Mouse (Mus musculus): ENCODE measurements around the gene Sccpdh. TPM values are rescaled to one million over a fixed set of nuclear protein-coding genes. Genes with fewer than 3 reads are reported as not detected.

Gene Sccpdh
- polyA plus RNA-seq, 1 experiment, result 15.1 TPM

DNA sequence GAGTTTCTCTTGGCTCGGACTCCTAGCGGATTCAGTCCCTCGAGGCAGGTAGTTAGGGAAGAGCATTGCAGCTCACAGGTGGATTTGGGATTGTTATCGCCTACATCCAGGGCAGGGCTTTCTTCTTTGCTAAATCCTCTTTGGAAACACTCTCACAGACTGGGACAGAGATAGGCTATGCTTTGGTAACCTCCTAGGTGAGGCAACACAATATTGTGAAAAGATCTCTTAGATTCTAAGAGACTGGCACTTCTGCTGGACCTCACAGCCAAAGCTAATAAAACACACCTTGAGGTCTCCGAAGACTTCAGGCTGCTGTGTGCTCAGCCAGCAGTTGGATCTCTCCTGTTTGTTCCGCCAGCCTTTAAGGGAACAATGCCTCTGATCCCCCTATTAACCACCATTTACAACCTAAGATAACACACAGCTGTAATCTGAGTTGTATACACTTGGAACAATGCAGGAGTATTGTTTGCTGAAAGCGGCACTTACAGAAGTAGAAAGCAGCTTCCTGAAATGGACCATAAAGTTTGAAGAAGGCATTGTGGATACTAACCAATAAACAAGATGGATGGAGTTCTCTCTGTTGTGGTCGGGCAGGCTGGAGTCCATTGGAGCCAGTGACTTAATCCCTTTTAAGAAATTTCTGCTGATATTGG is 54.9 kb downstream of the Sccpdh start:
- 27% methylated on average over 8 of the region's 8 CpGs for WGBS
- no peak for DNase-seq (ENCODE audit: low read depth, low spot score)

DNA sequence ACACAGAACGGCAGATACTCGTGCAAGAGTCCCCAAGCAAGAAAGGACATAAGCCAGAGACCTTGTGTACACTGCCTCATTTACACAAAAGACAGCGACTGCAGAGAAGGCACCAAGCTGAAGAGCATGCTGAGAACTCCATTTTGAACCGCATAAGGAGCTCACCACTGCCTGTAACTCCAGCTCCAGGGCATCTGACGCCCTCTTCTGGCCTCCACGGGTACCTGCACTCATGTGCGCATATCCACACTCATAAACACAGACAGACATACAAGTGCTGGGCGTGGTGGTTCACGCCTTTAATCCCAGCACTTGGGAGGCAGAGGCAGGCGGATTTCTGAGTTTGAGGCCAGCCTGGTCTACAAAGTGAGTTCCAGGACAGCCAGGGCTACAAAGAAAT is 60.7 kb downstream of the Sccpdh start:
- no peak for DNase-seq (ENCODE audit: low read depth, low spot score)
- WGBS, result 91% methylated on average over 10 of the region's 10 CpGs

DNA sequence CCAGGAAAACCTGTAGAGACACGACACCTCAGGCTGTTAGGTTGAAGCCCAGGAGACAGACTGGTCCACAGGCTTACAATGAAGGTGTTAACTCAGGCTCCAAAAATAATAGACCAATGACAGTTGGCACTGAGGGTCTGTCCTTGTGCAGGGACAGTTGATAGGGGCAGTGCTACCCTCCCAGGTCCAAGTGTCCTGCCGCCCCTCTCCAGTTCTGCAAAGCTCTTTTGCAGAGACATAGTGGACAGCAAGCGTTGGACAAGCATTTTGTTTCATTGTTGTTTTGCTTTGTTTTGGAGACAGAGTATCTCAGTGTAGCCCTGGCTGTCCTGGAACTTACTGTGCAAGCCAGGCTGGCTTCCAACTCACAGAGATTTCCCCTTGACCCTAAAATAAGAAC is 63.4 kb downstream of the Sccpdh start:
- WGBS, result 88% methylated on average over 3 of the region's 3 CpGs
- no peak for DNase-seq (ENCODE audit: low read depth, low spot score)

DNA sequence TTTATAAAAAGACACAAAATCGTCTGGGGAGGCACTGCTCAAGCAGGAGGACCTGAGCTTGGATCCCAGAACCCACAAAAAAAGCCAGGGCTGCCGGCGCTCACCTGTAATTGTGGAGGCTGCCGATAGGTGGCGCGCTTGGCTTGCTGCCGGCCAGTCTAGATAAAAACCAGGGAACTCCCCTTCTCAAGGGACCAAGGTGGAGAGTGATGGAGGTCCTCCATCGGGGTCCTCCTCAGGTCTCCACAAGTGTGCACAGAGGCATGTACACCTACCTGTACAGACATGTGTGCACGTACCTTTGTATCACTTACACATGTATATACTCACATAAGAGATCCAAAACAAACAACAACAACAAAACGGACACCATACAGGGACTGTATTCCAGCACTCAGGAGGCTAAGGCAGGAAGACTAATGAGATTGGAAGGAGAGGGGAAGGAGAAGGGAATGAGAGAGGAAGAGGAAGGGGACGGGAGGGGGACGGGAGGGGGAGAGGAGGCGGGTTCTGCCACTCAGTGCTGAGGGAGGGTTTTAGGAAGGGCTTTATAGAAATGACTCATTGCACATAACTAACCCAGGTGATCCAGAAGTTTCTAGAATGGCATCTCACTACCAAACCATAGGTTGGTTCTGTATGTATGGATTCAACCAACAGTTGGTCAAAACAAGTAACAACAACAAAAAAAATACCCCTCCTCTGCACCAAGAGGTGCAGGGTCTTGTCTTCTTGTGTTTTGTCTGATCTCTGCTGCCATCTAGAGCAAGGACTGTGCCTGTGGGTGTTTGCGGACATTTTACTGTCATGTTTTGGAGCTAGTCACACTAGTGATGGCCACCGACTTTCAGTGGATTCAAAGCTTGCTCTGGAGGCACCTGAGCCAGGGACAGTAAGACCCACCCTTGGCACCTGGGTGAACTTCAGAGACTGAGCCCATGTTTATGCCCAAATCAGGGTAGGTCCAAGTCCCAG is 66.8 kb downstream of the Sccpdh start:
- DNase-seq (ENCODE audit: low read depth, low spot score), result no peak
- WGBS, result 33% methylated on average over 15 of the region's 15 CpGs

DNA sequence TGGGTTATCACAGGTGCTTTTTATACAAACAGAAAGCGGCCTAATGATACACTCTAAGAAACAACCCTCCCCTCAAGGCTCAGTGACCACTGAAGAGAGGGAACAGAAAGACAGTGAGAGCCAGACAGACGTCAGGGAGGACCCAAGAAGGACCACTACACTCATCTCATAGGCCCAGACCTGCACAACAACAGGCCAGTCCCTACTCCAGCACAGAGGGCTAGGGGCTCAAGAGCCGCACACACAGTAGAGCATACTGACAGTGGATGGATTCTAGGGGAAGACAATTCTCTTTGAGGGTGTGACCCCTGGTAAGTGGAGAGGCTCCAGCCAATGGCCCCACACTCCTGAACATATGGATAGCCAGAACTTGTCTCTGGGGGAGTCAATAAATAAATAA is 68.5 kb downstream of the Sccpdh start:
- DNase-seq (ENCODE audit: low read depth, low spot score), result no peak
- WGBS, result 92% methylated on average over 3 of the region's 3 CpGs

Other genes with a start within 250 kb of the Sccpdh start
- 2.0 and 2.4 TPM in 2 replicates for gene Smyd3, start 150.2 kb upstream of the Sccpdh start, polyA plus RNA-seq (2012; rRNA removed)
- 6.3 and 7.0 TPM in 2 replicates for gene Tfb2m, start 121.9 kb upstream of the Sccpdh start, polyA plus RNA-seq (2012; rRNA removed)
- 12.9 and 19.2 TPM in 2 replicates for gene Cnst, start 121.8 kb upstream of the Sccpdh start, polyA plus RNA-seq (2012; rRNA removed)
- not detected in 2 replicates for gene Kif28, start 77.1 kb downstream of the Sccpdh start, polyA plus RNA-seq (2012; rRNA removed)
- not detected in 2 replicates for gene Gm10518, start 135.2 kb downstream of the Sccpdh start, polyA plus RNA-seq (2012; rRNA removed)
- 4.9 and 5.6 TPM in 2 replicates for gene Ahctf1, start 135.5 kb downstream of the Sccpdh start, polyA plus RNA-seq (2012; rRNA removed)

All from large intestine, adult 2 months (tissue).